Mouse (Mus musculus) gastrocnemius, postnatal 36 days (tissue): Measurements from ENCODE around the gene Pald1. TPM values are rescaled to one million over a fixed set of nuclear protein-coding genes. Genes with fewer than 3 reads are reported as not detected.

Source experiments
- total RNA-seq, 2 experiments: library from RNA; stranded (reverse); gene quantifications; 2 replicates each; pipeline ENCODE4 v1.2.3; 2021

Gene Pald1
- total RNA-seq, 2 experiments from 2014 or later: 4.4 to 4.5 TPM

Other genes with a start within 250 kb of the Pald1 start
- gene Sgpl1, start 235.8 kb downstream of the Pald1 start, total RNA-seq: 1 to 10 TPM; 5.7 to 6.7 TPM
- 1 to 10 TPM in 1 of 2 experiments, not detected in 1; 1.7 TPM for gene Tbata, start 211.6 kb downstream of the Pald1 start, total RNA-seq
- 1 to 10 TPM; 1.1 TPM for gene Adamts14, start 110.1 kb downstream of the Pald1 start, total RNA-seq
- not detected for gene Prf1, start 85.7 kb downstream of the Pald1 start, total RNA-seq
- gene Nodal, start 34.4 kb upstream of the Pald1 start, total RNA-seq: under 1 TPM in 1 of 2 experiments, not detected in 1; 0.12 TPM
- 100 to 1,000 TPM; 115 to 116 TPM for gene Eif4ebp2, start 69.1 kb upstream of the Pald1 start, total RNA-seq
- 100 to 1,000 TPM; 131 to 150 TPM for gene Lrrc20, start 92.3 kb upstream of the Pald1 start, total RNA-seq
- gene Npffr1, start 212.0 kb upstream of the Pald1 start, total RNA-seq: not detected